Mouse (Mus musculus): ENCODE measurements at regions not wholly inside any gene's neighbourhood (a gene's known extent, or its start where the extent isn't known, plus 50 kb on each side); places are given as distances from the start of the nearest gene placed in this dataset.

- TF ChIP-seq CTCF (IDR thresholded peaks at IDR 0.05; ENCODE audit: insufficient read depth, low read depth, low read length) = no peak
- no peak for TF ChIP-seq POLR2A (IDR thresholded peaks at IDR 0.05; ENCODE audit: insufficient read depth, low read depth, low read length)
Measured at GRCm38 (mm10) chr10:5978534-5978933, 56.3 kb upstream of the Rgs17 start.
